Mouse (Mus musculus) testis, adult 2 months (tissue): ENCODE data around the gene Kank2.

Experiments used
- CTCF ChIP-seq: fragments of 200-500 bp; IDR thresholded peaks from 2 replicates; pipeline ENCODE4 v1.5.1; 2012; ENCODE audit warnings: low read depth, mild to moderate bottlenecking, inconsistent platforms, low read length, moderate library complexity; ENCODE audit not compliant: control insufficient read depth, insufficient read depth, insufficient replicate concordance
- POLR2A ChIP-seq: fragments of 200-500 bp; IDR thresholded peaks from 2 replicates; pipeline ENCODE4 v1.6.1; 2012; ENCODE audit warnings: low read depth, mild to moderate bottlenecking, inconsistent platforms, low read length, moderate library complexity; ENCODE audit not compliant: control insufficient read depth

- no peak for TF ChIP-seq CTCF
- TF ChIP-seq POLR2A: no peak
Observed at GRCm38 (mm10) chr9:21796919-21797318, 1.6 kb downstream of the Kank2 start.
